Mouse (Mus musculus) liver, embryonic 13.5 days (tissue): ENCODE measurements around the gene Cd96. TPM values are rescaled to one million over a fixed set of nuclear protein-coding genes. Genes with fewer than 3 reads are reported as not detected.

Experiments
- ATAC-seq: fragments of 200-750 bp; cut with Nextera tagmentation; 2 replicates; pipeline ENCODE4 v1.8.0; 2017; ENCODE audit warnings: low read depth, mild to moderate bottlenecking, moderate number of reproducible peaks, moderate library complexity
- DNase-seq: peaks from one replicate; pipeline ENCODE4 v3.0.0; 2022
- H3K27ac ChIP-seq: fragments of 300-500 bp; sonication (generic); 2 replicates; pipeline ENCODE4 v1.5.1; 2015; ENCODE audit warnings: moderate library complexity, mild to moderate bottlenecking, inconsistent platforms
- H3K27me3 ChIP-seq: fragments of 300-500 bp; sonication (generic); 2 replicates; pipeline ENCODE4 v1.6.1; 2015; ENCODE audit warnings: mild to moderate bottlenecking, inconsistent platforms
- H3K36me3 ChIP-seq: fragments of 300-500 bp; sonication (generic); 2 replicates; pipeline ENCODE4 v1.6.1; 2015; ENCODE audit warnings: mild to moderate bottlenecking, inconsistent platforms
- H3K4me1 ChIP-seq: fragments of 300-500 bp; sonication (generic); replicated peaks from 2 replicates; pipeline ENCODE4 v1.6.1; 2015; ENCODE audit warnings: inconsistent platforms
- H3K4me2 ChIP-seq: fragments of 300-500 bp; sonication (generic); 2 replicates; pipeline ENCODE4 v1.6.1; 2015; ENCODE audit warnings: inconsistent platforms, mild to moderate bottlenecking, moderate library complexity
- H3K4me3 ChIP-seq: fragments of 300-500 bp; sonication (generic); replicated peaks from 2 replicates; pipeline ENCODE4 v1.5.1; 2015; ENCODE audit warnings: mild to moderate bottlenecking, inconsistent platforms
- H3K9ac ChIP-seq: fragments of 300-500 bp; sonication (generic); 2 replicates; pipeline ENCODE4 v1.6.1; 2015; ENCODE audit warnings: mild to moderate bottlenecking, inconsistent platforms
- H3K9me3 ChIP-seq: fragments of 300-500 bp; sonication (generic); replicated peaks from 2 replicates; pipeline ENCODE4 v1.6.1; 2016; ENCODE audit warnings: inconsistent platforms
- WGBS: fragments of 180-500 bp; shearing (Covaris S2); methylation state at CpG from one replicate; pipeline ENCODE4 v1.1.7; 2015; ENCODE audit not compliant: insufficient replicate concordance; 5-methylcytosine and 5-hydroxymethylcytosine counted together
- polyA plus RNA-seq: library from polyadenylated mRNA; unstranded; fragments of >200 nt; fragmentation: Nextera tagmentation; extraction: Ambion mirVana; gene quantifications from 2 replicates; pipeline ENCODE4 v1.2.1, GENCODE M21; 2015

Cd96 gene
- polyA plus RNA-seq, 1 experiment from 2014 or later, result not detected

DNA sequence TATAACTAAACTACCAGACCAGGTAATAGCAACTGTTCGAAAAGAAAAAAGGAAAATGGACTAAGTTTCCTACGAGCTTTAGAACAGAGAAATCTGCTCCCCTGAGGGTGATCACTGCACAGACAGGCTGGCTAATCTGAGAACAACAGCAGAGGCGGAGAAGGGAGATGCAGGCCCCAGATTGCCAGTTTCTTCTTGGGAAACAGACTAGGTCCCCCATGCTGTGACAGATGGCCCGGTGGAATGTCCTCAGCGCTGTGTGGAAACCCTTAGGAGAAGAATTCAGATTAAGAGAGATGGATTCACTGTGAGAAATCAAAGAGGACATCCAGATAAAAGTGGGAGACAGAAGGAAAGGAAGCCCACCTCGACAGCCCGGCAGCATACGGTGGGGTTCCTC lies 10.5 kb downstream of the Cd96 start:
- Histone ChIP-seq H3K9ac (no peak overlapping the region), H3K27me3 (no peaks in the 10 kb centered on the region), H3K36me3 (no peaks in the 10 kb centered on the region), H3K4me2 (no peak overlapping the region), H3K27ac (no peak overlapping the region), H3K4me1 (no peaks in the 10 kb centered on the region), H3K4me3 (no peak overlapping the region), H3K9me3 (no peaks in the 10 kb centered on the region)
- no peak for DNase-seq
- ATAC-seq, result no peak
- 35% methylated on average over 8 of the region's 8 CpGs for WGBS

DNA sequence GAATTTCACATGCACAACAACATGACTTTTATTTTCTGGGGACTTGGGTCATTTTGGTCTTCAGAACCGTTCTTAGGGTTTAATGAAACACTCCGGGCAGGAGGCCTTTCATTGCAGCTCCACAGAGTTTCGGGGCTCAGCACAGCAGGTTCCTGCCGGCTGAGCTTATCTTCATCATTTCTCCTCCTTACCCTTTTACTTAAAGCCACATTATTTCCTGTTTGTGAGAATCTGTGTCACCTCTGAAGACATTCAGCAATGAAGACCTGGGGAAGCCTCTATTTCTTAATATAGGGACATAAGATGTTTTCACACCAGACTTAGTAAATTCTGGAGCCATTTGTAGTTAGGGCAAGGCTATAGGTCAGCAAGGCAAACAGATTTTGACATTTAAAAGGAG lies 12.6 kb downstream of the Cd96 start:
- ATAC-seq, result no peak
- Histone ChIP-seq H3K9me3 (no peaks in the 10 kb centered on the region), H3K4me1 (no peaks in the 10 kb centered on the region), H3K4me2 (no peak overlapping the region), H3K4me3 (no peak overlapping the region), H3K9ac (no peak overlapping the region), H3K27ac (no peak overlapping the region), H3K36me3 (no peaks in the 10 kb centered on the region), H3K27me3 (no peaks in the 10 kb centered on the region)
- WGBS, result 32% methylated on average over 4 of the region's 4 CpGs
- no peak for DNase-seq

DNA sequence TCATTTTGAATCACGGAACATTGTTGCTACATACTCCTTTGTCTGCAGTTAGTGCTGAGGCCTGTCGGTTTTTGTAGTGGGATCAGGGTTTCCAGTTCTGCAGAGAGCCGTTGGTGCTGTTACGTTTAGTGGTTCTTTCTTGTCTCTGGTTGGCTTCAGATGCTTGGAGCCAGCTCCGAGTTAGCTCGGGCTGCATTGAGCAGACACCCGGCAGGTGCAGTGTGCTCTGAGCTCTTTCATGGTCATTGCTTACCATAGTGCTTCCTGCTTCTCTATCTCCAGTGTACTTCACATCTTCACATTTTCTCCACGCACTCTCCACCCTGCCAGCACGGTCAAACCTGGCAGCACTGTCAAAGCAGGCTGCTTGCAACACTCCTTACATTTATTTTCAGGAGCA lies 15.6 kb downstream of the Cd96 start:
- no peaks in the 10 kb centered on the region for H3K27me3 ChIP-seq

DNA sequence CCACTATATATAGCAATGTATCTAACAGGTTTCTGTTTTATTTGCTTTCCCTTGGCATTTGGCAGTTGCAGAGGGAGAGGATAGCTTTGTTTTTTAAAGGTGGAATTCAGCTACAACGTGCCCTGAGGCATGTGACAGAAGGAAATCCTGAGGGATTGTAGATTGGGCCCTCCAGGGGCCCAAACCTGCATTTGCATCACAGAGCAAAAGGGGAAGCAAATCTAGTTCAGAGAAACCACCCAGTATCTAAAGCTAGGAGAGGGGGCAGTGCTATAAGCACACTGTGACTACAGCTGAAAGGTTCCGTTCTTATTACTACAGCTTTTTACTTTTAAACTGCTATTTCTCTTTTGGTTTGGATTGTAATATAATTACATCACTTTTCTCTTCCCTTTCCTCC lies 18.3 kb downstream of the Cd96 start:
- WGBS, result 24% methylated on average over 2 of the region's 2 CpGs
- H3K4me2 ChIP-seq, result no peak overlapping the region
- ATAC-seq, result no peak

More for the DNA sequence above, 15.6 kb downstream of the Cd96 start:
- Histone ChIP-seq H3K4me2 (no peak overlapping the region), H3K9ac (no peak overlapping the region), H3K27ac (no peak overlapping the region), H3K4me3 (no peak overlapping the region), H3K36me3 (no peaks in the 10 kb centered on the region), H3K4me1 (no peaks in the 10 kb centered on the region), H3K9me3 (no peaks in the 10 kb centered on the region)
- DNase-seq (no peak), ATAC-seq (no peak)
- 59% methylated on average over 9 of the region's 9 CpGs for WGBS

DNA sequence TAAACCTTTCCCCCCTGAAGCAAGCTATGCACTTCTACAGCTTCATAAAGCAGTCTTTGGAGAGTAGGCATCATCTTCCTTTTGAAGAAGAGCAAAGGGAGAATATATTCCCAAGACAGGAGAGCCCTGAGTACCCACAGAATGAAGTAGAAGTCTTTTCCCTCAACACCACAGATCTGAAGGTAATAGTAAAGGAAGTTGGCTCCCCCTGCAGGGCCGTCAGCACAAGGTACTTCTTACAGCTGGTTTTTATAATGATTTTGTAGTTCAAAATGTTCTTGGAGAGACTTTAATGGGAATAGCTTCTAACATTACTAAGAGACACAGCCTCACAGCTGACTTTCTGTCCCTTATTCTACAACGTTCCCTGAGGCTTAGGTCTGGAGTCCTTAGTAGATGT lies 19.8 kb downstream of the Cd96 start:
- WGBS, result 46% methylated on average over 2 of the region's 2 CpGs

More for the DNA sequence above, 18.3 kb downstream of the Cd96 start:
- no peak overlapping the region for H3K9ac ChIP-seq
- no peaks in the 10 kb centered on the region for H3K4me1 ChIP-seq
- H3K4me3 ChIP-seq, result no peak overlapping the region
- no peaks in the 10 kb centered on the region for H3K36me3 ChIP-seq
- DNase-seq, result no peak
- H3K27ac ChIP-seq, result no peak overlapping the region
- no peaks in the 10 kb centered on the region for H3K27me3 ChIP-seq
- no peaks in the 10 kb centered on the region for H3K9me3 ChIP-seq

DNA sequence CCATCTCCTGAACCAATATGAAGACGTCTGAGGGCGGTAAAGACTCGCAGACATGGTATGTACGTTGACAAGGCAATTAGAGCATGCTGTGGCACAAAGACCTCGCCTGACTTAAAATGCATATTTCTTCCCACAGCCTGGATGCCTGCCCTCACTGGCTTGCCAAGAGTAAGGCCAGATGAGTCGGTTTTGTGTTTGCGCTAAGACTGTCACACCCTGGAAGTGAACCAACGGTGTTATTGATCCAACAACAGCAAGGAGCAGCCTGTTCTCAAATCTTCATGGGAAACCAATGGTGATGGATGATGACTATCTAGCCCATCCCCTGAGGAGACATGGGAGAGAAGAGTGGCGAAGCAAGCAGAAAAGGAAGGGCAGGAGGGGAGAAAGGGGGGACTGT lies 22.6 kb downstream of the Cd96 start:
- Histone ChIP-seq H3K4me3 (no peak overlapping the region), H3K27me3 (no peaks in the 10 kb centered on the region), H3K27ac (no peak overlapping the region), H3K4me1 (no peaks in the 10 kb centered on the region), H3K9me3 (no peaks in the 10 kb centered on the region), H3K9ac (no peak overlapping the region), H3K36me3 (no peaks in the 10 kb centered on the region), H3K4me2 (no peak overlapping the region)
- WGBS, result 59% methylated on average over 9 of the region's 9 CpGs
- no peak for DNase-seq
- no peak for ATAC-seq

More for the DNA sequence above, 19.8 kb downstream of the Cd96 start:
- ATAC-seq (no peak), DNase-seq (no peak)
- Histone ChIP-seq H3K9me3 (no peaks in the 10 kb centered on the region), H3K4me3 (no peak overlapping the region), H3K4me2 (no peak overlapping the region), H3K27me3 (no peaks in the 10 kb centered on the region), H3K9ac (no peak overlapping the region), H3K36me3 (no peaks in the 10 kb centered on the region), H3K4me1 (no peaks in the 10 kb centered on the region), H3K27ac (no peak overlapping the region)

DNA sequence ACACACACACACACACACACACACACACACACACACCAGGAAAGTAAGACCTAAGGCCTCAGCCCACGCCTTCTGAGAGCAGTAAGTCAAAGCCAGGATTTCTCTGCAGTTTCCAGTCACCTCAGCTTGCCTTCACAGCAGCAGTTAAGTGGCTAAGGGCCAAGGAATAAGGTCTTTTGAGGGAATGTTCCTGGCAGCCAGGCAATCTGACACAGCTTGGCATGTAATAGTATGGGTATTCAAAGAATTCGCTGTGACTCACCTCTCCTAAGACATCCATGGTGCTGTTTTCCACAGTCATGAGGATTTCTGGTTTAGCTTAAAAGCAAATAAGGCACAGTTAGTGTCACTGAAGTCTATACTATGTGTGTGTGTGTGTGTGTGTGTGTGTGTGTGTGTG lies 25.6 kb downstream of the Cd96 start:
- no peaks in the 10 kb centered on the region for H3K27me3 ChIP-seq
- WGBS, result 60% methylated on average over 2 of the region's 2 CpGs
- no peak overlapping the region for H3K27ac ChIP-seq
- H3K36me3 ChIP-seq, result no peaks in the 10 kb centered on the region
- ATAC-seq (no peak), DNase-seq (no peak)
- H3K9me3 ChIP-seq, result no peaks in the 10 kb centered on the region
- no peak overlapping the region for H3K9ac ChIP-seq
- H3K4me3 ChIP-seq, result no peak overlapping the region
- no peak overlapping the region for H3K4me2 ChIP-seq
- no peaks in the 10 kb centered on the region for H3K4me1 ChIP-seq

DNA sequence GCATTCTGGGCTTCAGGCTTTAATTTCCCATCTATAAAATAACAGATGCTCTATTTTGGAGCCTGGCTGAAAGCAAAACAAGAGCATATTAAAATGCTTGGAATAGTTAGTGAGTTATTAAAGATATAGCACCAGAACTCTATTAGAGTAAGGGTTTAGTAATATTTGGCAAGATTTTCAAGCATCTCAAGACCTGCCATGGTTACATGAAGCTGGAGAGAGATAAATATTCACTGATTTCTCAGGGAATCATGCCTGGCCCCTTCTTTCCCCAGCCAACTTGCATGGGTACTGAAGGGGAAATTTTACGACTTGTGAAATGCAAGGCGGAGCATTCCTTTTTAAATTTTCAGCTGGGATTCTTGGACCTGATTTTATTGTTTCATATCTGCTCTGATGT lies 27.1 kb downstream of the Cd96 start:
- ATAC-seq (no peak), DNase-seq (no peak)
- 79% methylated on average over 2 of the region's 2 CpGs for WGBS

DNA sequence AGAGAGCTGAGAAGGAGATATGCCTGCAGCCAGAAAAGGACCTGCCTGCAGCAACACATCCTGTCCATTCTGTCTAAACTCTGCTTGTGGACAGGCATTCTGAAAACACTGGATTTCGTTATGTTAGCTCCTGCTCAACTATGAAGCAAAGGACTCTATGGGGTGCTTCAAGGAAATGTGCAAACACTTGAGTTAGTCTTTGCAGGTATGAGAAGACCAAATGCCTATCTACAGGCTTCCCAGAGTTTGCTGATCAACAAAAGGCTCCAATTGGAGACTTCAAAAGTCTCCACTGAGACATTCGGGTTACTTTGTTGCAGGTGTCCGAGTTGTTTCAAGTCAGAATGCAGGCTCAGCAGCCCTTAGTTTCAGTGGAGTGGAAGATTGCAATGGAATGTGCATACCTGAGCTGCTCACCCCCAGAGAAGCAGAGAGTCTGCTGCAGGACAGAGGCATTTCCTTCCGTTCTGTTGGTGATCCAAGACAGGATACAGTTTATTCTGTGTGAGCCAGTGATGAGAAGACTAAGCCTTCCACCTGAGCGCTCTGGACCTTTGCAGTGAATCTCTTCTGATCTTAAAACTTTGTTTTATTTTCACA lies 33.1 kb downstream of the Cd96 start:
- Histone ChIP-seq H3K4me1 (no peaks in the 10 kb centered on the region), H3K4me3 (no peak overlapping the region), H3K27me3 (no peaks in the 10 kb centered on the region), H3K9me3 (no peaks in the 10 kb centered on the region), H3K4me2 (no peak overlapping the region), H3K9ac (no peak overlapping the region), H3K36me3 (no peaks in the 10 kb centered on the region), H3K27ac (no peak overlapping the region)
- no peak for ATAC-seq
- WGBS, result 62% methylated on average over 5 of the region's 5 CpGs
- DNase-seq, result no peak

More for the DNA sequence above, 27.1 kb downstream of the Cd96 start:
- H3K4me3 ChIP-seq, result no peak overlapping the region
- H3K36me3 ChIP-seq, result no peaks in the 10 kb centered on the region
- H3K27me3 ChIP-seq, result no peaks in the 10 kb centered on the region
- no peak overlapping the region for H3K4me2 ChIP-seq
- no peak overlapping the region for H3K9ac ChIP-seq
- H3K27ac ChIP-seq, result no peak overlapping the region
- H3K9me3 ChIP-seq, result no peaks in the 10 kb centered on the region
- H3K4me1 ChIP-seq, result no peaks in the 10 kb centered on the region

DNA sequence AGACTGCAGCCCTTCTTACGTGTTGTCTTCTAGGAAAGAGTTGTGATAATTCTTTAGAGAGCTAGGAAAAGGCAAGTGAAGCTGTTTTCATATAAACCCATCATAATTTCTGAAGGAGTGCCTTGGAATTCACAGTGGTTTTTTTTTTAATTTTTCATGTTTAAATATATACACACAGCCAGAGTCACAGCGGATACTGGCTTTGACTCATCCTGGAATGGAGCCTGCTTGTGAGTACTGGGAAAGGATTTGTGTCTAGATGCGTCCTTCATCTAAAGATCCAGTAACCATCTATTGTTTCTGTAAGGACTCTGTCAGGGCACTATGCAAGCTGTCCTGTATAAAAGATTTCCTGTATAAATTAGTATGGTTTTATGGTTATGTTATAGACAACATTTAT lies 52.1 kb downstream of the Cd96 start:
- Histone ChIP-seq H3K27ac (no peak overlapping the region), H3K9ac (no peak overlapping the region), H3K9me3 (no peaks in the 10 kb centered on the region), H3K36me3 (no peaks in the 10 kb centered on the region), H3K4me2 (no peak overlapping the region), H3K4me1 (no peaks in the 10 kb centered on the region), H3K27me3 (no peaks in the 10 kb centered on the region), H3K4me3 (no peak overlapping the region)
- DNase-seq (no peak), ATAC-seq (no peak)
- 69% methylated on average over 3 of the region's 3 CpGs for WGBS

DNA sequence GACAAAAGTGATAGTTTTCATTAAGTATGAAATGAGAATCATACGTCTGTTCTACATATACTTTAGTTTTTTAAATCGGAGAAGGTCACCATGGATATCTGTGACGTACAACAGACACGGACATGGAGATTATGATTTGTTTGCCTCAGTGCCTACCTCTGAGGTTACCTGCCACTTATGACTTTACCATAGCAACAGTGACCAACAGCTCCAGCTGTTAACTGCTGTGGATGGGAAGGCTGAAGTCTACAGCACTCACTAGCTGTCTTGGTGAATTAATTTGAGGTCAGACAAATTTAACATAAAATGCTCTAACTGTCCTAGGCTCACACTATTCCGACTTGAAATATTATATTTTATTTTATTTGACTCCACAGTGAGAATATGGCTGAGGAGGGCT lies 56.8 kb downstream of the Cd96 start:
- H3K4me2 ChIP-seq, result no peak overlapping the region
- DNase-seq, result no peak
- H3K36me3 ChIP-seq, result no peaks in the 10 kb centered on the region
- H3K27me3 ChIP-seq, result no peaks in the 10 kb centered on the region
- 71% methylated on average over 5 of the region's 5 CpGs for WGBS
- no peak for ATAC-seq
- no peaks in the 10 kb centered on the region for H3K9me3 ChIP-seq
- H3K9ac ChIP-seq, result no peak overlapping the region
- no peak overlapping the region for H3K4me3 ChIP-seq
- H3K4me1 ChIP-seq, result no peaks in the 10 kb centered on the region
- no peak overlapping the region for H3K27ac ChIP-seq

DNA sequence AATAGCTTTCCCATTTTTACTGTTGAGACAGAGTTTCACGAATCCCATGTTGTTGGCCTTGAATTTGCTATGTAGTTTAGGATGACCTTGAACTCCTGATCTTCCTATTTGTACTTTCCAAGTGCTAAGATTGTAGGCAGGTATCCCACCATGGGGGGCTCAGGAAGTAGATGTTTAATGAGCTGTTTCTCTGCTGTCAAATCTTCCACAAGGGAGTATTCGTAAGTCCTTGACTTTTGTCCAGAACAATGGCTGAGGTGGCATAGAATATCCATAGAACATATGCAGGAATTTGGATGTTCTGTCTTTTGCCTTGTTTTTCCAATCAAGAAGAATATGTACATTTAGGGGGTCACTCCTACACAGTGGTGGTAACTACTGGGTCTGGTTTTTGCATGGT lies 73.1 kb downstream of the Cd96 start:
- ATAC-seq (no peak), DNase-seq (no peak)
- 61% methylated on average over 2 of the region's 2 CpGs for WGBS
- Histone ChIP-seq H3K36me3 (no peaks in the 10 kb centered on the region), H3K27me3 (no peaks in the 10 kb centered on the region), H3K4me3 (no peak overlapping the region), H3K9me3 (no peaks in the 10 kb centered on the region), H3K9ac (no peak overlapping the region), H3K4me2 (no peak overlapping the region), H3K4me1 (no peaks in the 10 kb centered on the region), H3K27ac (no peak overlapping the region)
